Mouse (Mus musculus) myocyte (in vitro differentiated cells): ENCODE results near the gene Enah.

Experiments used
- CEBPB ChIP-seq: IDR thresholded peaks from 2 replicates; pipeline ENCODE4 v1.6.1; 2011; ENCODE audit warnings: mild to moderate bottlenecking, moderate library complexity; ENCODE audit not compliant: poor library complexity, insufficient read depth, severe bottlenecking
- MAX ChIP-seq: IDR thresholded peaks from one replicate; pipeline ENCODE4 v1.6.1; 2011; ENCODE audit warnings: low read depth, mild to moderate bottlenecking, control low read depth
- POLR2A ChIP-seq: IDR thresholded peaks from one replicate; pipeline ENCODE4 v1.6.1; 2011; ENCODE audit warnings: low read depth, mild to moderate bottlenecking, control low read depth, moderate library complexity; ENCODE audit not compliant: insufficient read length
- POLR2AphosphoS2 ChIP-seq: IDR thresholded peaks from one replicate; pipeline ENCODE4 v1.6.1; 2011; ENCODE audit warnings: low read depth, control low read depth; ENCODE audit not compliant: insufficient read length
- SRF ChIP-seq: IDR thresholded peaks from one replicate; pipeline ENCODE4 v1.6.1; 2011; ENCODE audit warnings: low read depth; ENCODE audit not compliant: control insufficient read depth, insufficient read length
- TCF3 ChIP-seq: IDR thresholded peaks from one replicate; pipeline ENCODE4 v1.6.1; 2011; ENCODE audit warnings: low read depth, control low read depth; ENCODE audit not compliant: insufficient read length
- USF1 ChIP-seq: IDR thresholded peaks from one replicate; pipeline ENCODE4 v1.6.1; 2011; ENCODE audit warnings: low read depth, mild to moderate bottlenecking, control low read depth, moderate library complexity

- TF ChIP-seq POLR2A, result no peak
- no peak for TF ChIP-seq POLR2AphosphoS2
- no peak for TF ChIP-seq MAX
- TF ChIP-seq USF1, result no peak
- TF ChIP-seq TCF3, result no peak
- no peak for TF ChIP-seq CEBPB
- TF ChIP-seq SRF, result no peak
These were observed 91.4 kb downstream of the Enah start for GRCm38 (mm10) chr1:181928388-181928787.
